Mouse (Mus musculus) cerebellum, postnatal 25 days (tissue): Measurements from ENCODE around the gene Gen1.

Experiments used
- DNase-seq, 2 experiments: peaks; one replicate each; pipeline ENCODE4 v3.0.0; 2021; ENCODE audit warnings: mixed read lengths in 2 of 2

The Gen1 gene

DNA sequence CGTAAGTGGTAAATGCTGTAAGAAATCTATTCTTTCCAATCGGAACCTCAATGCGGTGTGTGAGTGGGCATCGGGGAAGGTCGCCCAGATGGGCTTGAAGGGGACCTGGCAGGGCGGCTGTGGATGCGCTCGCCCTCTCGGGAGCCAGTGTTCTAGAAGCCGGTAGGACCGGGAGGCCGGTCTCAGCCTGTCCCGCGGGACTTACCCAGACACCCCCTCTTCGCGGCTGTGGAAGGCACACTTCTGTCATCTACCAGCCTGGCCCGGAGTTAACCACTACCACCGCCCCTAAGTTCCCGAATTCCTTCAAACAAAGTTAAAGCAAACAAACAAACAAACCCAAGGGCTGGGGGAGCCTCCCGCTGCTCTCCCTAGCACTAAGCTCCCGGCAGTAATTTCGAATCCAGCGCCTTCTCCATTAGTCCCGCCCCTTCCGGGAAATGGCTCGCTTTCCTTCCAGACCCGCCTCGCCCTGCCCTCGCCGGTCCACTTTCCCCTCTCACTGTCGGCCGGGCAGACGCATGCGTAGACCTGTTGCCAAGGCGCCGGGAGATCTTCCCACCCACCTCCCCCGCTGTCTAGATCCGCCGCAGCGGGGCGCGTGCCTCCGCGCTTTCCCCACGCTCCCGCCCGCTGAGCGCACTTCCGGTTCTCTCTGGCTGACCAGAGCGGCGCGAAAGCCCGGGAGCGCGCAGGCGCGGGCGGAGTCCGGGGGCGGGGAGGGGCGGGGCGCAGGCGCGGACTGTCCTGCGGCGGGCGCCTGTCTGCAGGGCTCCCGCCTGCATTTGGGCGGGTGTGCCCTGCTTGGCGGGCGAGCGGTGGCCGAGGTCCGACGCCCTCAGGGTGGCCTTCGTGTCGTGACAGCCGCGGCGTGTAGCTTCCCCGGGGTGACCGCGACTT is at the start of gene Gen1, which contains the start of gene Smc6:
Gene Gen1 (minus strand): TSS at position 420 of the 900 bp plus-strand sequence.
Gene Smc6 (plus strand): TSS at position 505 of the 900 bp plus-strand sequence.
- DNase-seq: peak; percentile 93 to 97

DNA sequence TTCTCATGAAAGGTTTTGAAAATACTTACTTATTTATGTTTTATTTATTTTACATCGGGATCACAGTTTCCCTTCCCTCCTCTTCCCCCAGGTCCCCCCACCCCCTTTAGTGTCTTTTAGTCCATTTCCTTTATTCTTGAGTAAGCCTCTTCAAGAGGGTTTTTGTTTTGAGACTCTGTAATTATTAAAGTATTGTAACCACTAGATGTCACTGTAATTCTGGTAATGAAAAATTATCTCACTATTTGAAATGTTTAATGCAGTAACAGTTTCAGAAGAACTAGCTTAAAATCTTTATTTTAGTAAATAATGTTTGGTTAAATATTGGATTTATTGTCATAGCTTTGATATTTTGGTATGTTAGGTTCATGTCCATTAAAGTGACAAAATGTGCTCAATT is 48.2 kb upstream of the Gen1 start:
- no peak for DNase-seq

DNA sequence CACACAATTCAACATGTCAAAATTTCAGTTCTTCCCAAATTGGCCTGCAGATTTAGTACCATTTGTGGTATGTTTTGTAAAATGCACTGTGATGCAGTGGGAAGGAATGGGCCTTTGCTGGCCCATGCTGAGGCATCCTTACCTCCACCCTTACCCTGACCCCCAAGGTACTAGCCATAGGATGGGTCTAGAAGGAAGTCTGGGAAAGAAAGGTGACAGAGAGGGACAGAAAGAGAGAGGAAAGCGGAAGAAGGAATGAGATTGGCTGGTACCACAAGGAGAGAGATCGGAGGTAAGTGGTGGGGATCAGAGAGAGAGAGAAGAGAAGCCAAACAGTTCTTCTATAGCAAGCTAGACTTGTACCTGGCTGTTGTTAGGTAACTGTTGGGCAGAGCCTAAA is 45.5 kb upstream of the Gen1 start:
- no peak for DNase-seq

DNA sequence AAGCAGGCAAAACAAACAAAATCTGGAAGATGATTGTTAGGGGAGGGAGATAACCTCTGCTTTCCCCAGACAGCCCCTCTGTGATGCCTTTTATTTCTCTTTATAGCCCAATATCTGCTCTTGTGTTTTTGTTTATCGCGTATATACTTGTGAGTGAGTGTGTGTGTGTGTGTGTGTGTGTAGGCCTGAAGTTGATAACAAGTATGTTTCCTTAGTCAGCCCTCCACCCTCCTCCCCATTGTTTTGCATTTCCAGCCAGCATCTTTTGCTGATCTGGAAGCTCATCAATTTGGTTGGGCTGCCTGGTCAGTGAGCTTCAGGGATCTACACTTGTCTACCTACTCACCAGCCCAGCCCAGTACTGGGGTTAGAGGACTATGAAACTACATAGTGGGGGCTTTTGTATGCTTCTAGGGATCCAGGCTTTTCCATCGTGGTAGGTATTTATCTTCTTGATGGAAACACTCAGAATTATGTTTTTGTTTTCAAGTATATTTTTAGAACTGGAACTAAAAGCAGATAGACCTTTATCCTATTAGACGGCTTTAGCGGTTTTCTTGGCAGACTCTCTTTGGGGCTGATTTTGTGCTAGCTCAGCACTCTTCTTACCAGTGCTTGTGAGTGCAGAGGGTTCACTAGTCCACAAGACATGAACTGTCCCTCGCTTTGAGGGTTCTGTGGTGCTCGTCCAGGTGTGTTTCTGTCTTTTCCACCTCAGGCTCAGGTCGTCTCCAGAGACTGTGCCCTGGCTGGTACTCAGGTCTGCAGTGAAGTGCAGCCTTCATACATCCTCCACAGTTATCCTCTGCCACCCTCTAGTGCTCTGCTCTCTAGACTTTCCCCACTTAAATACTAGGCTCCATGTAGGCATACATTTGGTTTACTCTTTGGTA is 41.4 kb upstream of the Gen1 start:
- no peak for DNase-seq

DNA sequence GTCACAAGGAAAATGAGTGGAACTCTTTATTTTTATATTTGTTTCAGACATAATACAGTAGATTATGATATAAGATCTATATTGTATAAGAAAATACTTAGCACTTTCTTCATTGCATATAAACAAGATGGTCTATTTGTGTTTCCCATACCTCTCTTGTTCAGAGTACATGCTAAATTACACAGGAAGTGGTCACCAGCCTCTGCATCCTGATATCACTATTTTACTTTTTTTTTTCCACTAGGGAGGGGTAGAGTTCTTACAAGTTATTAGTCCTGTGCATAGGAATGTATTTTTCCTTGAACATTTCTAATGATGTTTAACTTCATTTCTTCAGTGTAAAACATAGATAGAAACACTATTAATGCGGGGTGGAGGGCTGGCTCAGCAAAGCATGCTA is 35.3 kb upstream of the Gen1 start:
- no peak for DNase-seq

DNA sequence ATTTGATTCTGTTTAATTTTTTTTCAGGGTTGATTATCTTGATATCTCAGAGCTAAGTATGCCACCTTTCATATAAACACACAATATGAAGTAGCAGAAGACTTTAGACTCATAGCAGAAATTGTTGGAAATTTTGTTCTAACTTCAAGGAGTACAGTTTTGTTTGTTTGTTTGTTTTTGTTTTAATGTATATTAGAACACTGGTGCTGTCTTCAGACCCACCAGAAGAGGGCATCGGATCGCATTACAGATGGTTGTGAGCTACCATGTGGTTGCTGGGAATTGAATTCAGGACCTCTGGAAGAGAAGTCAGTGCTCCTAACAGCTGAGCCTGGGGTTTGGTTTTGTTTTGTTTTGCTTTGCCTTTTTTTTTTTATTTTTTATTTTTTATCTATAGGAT is 20.8 kb upstream of the Gen1 start:
- DNase-seq: no peak

DNA sequence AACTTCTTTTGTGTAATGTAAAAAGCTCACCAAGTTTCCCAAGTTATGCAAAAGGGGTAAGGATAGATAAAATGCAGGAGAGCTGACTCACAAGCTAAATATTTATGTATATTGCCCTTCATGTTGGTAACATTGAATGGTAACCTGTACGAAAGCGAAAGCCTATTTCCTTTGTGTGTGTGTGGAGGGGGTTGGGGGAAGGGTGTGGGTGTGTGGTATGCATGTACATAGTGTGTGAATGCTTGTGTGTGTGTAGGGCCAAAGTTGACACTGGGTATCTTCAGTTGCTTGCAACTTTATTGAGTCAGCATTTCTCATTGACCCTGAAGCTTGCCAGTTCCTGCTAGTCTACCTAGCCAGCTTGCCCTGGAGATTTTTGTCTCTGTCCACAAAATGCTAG is 16.0 kb upstream of the Gen1 start:
- DNase-seq: no peak

DNA sequence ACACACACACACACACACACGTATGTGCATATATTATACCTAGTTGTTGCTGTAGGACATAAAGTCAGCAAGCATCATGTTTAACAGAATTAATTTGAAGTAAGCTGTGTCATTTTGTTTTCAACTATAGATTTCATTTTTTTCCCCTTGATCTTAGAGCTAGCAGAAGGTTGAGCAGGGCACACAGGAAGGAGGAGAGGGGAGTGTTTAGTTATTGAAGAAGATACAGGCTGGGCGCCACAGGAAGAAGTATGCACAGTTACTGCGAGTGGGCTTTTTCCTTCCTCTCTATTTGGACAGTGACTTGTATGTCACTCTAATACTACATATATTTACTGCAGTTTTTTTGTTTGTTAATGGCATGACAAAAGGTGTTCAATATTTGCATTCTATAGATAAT is 14.3 kb upstream of the Gen1 start:
- DNase-seq: no peak

DNA sequence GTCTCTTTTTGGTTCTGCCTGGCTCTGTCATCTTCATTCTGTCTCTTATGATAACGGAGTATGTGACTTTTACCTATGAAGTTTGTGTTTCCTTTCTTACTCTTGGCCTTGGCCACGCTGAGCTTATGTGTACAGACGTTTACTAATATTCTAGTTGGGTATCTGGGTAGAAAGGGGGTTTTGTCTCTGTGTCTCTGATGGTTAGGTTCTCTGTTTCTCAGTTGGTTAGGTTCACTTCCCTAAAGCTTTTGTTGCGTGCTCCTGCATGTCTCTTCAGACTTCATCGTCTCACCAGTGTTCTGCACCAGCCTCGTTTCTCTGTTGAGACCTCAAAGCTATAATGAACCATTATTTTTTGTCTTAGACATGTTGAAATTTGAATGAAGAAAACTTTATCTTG is 11.6 kb upstream of the Gen1 start:
- DNase-seq: no peak

DNA sequence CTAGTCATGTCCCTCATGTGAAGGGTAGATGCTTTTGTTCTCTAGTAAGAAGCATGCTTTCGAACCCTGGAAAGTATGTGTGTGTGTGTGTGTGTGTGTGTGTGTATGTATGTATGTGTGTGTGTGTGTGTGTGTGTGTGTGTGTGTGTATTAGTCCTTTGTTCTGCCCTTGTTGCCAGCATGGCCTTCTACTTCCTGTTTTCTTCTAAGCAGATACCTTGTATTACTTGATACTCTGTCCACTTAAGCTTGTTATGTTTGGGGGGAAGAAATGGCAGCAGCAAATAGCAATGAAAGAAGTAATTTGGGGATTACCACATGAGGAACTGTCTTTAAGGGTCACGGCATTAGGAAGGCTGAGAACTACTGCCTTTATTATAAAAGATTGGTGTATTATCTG is 11.0 kb upstream of the Gen1 start:
- no peak for DNase-seq

DNA sequence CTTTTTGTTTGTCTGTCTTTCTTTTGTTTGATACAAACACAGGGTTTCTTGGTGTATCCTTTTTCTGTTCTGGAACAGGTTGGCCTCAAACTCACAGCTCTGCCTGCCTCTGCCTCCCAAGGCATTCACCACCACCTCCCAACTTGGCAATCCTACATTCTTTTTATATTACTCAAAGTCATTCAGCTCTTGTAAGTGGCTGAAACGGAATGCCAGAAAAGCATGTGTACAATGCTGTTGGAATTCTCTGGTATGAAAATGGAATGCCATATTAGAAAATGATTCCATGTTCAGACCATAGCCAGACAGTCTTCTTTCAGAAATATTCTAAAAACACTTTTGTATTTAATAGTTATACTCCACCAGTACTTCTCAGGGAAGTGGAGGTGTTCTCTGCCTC is 7.6 kb upstream of the Gen1 start:
- no peak for DNase-seq

DNA sequence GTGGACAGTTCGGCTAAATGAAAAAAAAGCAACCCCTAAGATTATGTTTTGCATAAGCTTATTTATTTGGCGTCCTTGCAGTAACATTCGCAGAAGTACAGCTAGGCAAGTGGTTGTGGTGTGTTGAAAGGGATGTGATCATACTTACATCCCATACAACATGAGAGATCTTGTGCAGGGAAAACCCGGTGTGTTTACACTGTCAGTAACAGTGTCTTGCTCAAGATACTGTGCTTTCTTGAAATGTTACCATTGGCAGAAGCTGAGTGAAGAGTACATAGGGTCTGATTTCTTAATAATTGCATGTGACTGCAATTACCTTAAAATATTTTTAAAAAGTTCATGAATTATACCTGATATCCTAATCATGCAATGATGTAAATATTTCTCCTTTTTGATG is 7.0 kb upstream of the Gen1 start:
- no peak for DNase-seq

DNA sequence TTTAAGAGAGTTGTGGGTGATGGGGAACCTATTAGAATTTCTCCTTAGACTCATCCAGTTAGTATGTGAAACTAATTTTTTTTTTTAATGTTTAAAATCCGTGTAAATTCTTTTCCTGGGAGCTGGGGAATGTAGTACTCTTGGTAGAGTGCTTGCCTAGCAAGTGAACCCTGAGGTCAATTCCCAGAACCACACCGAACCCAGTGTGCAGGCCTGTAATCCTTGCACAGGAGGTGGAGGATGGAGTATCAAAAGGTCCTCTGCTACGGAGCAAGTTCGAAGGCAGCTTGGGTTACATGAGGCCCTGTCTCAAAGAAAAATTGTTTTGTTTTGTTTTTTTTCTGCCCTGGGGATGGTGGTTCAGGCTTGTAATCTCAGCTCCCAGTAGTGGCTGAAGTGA is 1.4 kb upstream of the Gen1 start:
- peak in 1 of 2 experiments; percentile 7 for DNase-seq

DNA sequence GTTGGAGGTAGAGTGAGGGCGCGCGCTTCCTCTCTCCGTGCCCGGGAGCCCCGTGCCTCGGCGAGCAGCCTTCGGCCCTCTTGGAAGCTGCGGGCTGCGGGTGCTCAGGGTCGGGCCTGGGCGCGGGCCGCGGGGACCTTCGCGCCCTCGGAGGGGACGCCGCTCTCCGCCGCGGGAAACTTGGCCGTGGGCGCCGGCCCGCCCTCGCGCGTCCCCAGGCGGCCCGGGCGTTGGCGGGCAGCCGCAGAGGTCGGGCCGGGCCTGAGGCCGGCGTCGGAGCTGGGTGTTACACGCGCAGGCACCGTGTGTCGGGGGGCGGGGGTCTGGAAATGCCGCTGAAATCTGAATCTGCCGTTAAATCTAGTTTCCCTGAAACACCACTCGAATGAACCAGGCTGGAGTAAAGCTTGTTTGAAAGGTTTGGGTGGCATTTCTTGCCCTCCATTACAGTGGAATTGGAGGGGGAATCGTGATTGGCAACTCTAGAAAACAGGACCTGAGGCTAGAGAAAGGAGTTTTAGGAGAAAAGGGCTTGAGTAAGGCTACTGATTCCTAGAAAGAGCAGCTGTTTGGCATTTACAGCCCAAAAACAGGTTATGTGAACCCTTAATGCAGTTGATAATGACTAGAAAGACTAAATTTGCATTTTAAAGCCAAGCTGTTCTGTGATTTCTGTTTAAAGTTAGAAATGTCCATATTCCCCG is 833 bp upstream of the Gen1 start:
- peak in 1 of 2 experiments; percentile 74 for DNase-seq

DNA sequence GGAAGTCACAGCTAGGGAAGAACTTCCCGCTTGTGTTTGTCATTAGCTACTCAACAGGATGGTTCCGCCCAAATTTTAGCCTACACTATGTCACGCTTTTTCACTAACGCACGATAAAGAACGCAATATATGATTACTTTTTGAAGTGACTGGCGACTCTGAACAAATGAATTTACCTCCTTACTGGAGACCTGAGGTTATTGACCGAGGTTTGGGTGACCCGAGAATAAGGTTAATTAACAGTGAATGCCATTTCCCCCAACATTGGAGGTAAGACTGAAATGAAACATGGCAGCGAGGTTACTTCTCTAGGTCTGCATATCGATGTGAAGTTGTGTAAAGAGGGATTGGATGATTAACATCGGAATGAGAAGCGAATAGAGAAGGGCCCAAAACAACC is 706 bp downstream of the Gen1 start:
- DNase-seq: no peak

DNA sequence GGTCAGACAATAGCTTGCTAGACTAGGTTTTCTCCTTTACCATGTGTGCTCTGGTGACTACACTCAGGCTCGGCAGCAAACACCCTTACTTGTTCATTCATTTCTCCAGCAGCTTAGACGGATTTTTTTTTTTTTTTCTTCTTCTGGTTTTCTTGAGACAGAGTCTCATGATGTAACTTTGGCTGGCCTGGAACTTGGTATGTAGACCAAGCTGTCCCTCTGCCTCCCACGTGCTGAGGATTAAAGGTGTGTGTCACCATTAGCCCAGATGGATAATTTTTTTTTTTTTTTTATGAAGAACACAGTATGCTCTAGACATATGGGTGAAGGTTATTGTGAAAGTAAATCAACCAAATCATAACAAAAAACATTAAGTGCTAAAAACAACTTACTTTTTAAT is 15.3 kb downstream of the Gen1 start:
- DNase-seq: no peak

DNA sequence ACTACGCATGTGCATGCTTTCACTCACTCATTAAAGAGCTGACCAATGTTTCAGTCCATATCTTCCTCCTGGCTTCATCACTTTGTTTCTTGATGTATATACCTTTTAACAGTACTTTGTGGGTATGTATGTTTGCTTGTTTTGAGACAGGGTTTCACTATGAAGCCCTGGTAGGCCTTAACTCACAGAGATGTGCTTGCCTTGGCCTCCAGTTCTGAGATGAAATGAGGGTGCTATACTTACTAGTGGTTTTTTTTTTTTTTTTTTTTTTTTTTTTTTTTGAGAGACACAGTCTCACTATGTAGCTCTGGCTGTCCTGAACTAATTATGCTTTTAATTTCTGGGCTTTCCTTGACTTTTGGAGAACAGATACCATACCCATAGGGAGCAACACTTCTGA is 18.1 kb downstream of the Gen1 start:
- no peak for DNase-seq

DNA sequence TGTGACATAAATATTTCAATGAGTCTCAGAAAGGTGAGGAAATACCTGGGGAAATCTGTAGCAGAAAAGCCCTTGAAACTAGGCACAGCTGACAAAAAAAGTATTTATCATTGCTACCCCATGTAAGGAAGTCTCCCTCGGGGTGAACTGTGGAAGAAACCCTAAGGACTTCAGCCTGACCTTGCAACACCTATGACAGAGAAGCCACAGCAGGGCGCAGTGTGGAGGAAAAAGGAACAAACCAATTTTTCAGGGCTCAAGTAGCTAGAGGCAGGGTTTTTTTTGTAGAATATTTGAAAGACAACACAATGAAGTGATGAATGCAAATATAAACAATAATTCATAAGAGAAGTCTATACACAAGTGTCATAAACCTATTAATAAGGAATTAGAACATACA is 29.6 kb downstream of the Gen1 start:
- no peak for DNase-seq

DNA sequence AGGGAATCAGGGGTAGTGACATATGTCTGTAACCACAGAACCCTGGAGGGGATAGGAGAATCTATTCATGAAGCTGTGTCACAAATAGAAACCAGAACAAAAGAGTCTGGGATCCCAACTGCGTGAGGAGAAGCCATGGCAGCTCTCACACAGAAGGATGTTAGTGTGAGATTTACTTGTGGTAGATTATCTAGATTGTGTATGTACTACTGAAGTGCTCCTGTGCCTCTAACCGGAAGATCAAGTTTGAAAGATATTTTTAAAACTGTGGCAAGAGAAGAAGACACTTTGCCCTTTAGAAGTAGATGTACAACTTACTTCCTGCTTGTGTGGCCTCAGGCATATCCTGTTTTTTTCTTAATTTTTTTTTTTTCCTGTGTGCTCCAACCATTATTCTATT is 35.3 kb downstream of the Gen1 start:
- no peak for DNase-seq

DNA sequence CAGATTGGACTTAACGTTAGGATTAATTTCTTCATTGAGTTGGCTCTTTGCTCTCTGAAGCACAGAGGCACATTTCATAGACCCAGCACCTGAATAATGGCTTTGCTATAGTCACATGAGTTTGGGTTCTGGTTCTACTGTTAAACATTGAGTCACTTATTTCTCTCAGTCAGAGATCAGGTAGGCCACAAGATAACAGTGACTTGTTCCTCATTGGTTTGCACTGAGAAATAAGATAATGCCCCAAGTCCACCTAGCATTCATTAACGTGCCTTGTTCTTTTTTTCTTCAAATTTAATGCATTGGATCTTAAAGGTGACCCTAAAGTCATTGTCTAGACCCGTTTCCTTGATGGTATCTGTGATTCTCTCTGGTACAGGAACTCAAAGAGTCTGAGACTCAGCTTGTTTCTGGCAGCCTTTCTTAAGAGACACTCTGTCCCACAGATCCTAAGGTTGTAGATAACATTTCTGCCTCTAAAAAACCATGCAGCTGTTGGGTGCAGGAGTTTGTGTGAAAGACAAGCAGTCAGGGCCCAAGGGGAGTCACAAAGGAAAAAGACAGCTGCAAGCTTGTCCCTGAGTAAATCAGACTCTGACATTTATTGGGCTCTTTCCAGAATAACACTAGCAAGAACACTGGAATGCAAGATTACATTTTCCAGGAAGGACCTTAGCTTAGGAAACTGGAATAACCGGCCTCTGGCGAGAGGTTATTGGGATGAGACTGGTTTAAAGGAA is 38.9 kb downstream of the Gen1 start:
- no peak for DNase-seq

DNA sequence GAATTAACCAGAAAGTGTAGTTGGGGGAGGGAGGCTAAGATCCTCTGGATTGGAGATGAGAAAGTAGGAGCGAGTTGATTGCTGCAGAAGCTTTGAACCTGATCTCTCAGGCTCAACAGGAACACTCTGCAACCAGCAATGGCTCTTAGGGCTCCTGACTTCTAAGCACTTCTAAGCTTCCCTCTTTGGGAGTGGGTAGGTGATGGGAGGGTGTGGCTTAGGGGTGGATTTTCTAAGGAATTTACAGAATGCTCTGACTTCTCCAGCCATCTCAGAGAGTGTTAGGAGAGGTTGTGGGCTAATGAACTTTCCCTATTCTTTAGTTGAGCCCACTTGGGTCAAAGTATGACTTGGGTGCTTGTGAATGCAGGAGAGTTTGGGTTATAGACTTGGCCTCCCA is 39.5 kb downstream of the Gen1 start:
- DNase-seq: no peak

DNA sequence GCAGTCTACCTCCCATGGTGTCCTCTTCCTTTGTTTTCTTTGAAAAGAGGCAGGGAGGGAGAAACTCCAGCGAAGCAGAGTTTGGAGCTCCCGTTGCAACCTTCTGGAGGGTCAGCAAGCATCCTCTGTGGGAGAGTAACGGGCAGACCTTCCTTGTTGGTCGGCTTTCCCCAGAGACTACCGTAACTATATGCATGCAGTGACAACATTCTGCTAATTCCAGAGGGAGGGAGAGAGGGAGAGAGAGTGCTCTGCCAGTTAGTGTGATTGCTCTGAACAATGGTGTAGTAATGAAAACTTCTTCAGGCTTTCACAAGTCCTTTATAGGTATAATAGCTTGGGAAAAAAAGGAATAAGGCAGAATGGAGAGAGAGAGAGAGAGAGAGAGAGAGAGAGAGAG is 40.9 kb downstream of the Gen1 start:
- no peak for DNase-seq

DNA sequence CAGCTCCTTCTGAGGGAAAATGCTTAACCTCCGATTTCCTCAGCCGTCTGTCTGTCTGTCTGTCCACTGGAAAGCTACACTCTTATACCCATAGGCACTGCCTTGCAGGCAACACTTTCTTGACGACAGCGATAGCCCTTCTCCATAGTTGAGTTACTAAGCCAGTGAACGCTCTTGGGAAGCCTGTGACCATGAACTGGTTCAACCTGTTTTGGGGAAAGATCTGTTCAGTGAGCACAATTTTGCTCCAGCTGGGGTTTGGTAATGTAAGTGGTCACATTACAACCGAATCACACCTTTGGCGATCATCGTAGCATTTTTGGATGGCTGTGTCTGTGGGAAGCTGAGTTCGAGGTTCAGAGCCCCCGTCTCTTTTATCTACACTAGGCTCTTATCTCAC is 42.5 kb downstream of the Gen1 start:
- DNase-seq: no peak
